Mouse (Mus musculus): ENCODE results near the gene Wdr83.
A peak's percentile ranks its signal among the peaks of the same experiment; 100 is the strongest.
"Not testable (repeated sequence)": the region's sequence is repeated elsewhere in the genome, so short reads cannot be mapped to it uniquely, and the experiment has no call there.

Gene Wdr83

DNA sequence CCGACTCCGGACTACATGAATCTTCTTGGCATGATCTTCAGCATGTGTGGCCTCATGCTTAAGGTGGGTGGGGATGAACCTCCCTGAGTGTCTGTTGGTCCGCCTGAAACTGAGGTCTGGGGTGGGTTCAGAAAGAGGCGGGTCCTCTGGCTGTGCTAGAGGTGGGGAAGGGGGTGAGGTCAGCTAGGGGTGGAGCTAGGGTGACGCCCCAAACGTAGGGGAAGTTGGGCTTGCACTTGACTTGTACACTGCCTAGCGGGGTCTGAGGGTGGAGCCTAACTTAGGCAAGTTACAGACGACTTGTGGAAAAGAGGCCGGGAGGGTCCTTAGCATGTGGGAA is at the start of gene Wdr83:
Gene Wdr83 (minus strand): TSS at position 91 of the 340 bp plus-strand sequence.
- peak; percentile 67 for DNase-seq

DNA sequence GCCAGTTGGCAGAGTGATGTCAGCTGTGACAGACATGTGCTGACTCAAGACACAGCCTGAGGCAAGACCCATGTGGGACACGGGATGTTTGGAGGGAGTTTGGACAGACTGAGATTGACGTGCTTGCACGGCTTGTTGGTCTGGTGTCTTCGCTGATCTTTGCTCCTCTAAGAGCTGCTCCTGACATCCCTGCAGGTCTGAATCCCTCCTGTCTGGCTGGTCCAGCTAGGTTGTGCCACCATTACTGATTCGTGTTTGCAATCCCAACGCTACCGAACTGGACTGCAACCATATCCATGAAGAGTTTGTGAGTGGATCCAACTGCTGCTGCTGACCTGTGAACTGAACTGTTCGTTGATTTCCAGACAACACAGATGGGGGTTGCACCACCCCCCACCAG is 42.6 kb upstream of the Wdr83 start:
- DNase-seq, result no peak

DNA sequence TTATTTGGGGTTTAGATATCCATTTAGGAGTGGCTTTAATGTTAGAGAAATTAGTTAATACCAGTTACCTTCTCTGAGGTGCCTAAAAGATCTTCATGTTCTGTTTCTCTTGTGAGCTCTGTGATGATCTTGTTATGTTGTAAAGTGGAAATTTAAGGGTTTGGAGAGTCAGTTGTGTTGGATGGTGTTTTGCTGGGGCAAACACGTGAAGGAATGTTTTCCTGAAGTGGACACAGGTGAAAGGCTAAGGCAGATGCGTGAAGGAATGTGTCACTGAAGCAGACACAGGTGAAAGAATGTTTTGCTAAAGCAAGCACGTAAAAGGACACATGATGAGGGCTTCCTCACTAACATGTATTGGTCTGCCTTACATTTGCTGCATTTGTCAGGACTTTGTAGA is 41.9 kb upstream of the Wdr83 start, which contains the start of gene Zfp791:
Gene Zfp791 (minus strand): TSS at position 101 of the 400 bp plus-strand sequence.
- DNase-seq, result no peak

DNA sequence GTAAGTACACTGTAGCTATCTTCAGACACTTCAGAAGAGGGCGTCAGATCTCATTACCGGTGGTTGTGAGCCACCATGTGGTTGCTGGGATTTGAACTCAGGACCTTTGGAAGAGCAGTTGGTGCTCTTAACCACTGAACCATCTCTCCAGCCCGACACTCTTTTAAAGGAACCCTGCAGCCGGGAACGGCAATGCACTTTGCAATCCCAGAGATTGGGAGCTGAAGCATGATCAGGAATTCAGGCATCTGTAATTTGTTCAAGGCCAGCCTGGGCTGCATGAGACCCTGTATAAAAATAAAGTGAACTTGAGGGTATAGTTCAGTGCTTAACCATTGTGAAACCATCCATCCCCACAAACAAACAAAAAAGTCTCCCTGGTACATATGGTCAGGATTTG is 39.1 kb upstream of the Wdr83 start:
- not testable (repeated sequence) for DNase-seq

DNA sequence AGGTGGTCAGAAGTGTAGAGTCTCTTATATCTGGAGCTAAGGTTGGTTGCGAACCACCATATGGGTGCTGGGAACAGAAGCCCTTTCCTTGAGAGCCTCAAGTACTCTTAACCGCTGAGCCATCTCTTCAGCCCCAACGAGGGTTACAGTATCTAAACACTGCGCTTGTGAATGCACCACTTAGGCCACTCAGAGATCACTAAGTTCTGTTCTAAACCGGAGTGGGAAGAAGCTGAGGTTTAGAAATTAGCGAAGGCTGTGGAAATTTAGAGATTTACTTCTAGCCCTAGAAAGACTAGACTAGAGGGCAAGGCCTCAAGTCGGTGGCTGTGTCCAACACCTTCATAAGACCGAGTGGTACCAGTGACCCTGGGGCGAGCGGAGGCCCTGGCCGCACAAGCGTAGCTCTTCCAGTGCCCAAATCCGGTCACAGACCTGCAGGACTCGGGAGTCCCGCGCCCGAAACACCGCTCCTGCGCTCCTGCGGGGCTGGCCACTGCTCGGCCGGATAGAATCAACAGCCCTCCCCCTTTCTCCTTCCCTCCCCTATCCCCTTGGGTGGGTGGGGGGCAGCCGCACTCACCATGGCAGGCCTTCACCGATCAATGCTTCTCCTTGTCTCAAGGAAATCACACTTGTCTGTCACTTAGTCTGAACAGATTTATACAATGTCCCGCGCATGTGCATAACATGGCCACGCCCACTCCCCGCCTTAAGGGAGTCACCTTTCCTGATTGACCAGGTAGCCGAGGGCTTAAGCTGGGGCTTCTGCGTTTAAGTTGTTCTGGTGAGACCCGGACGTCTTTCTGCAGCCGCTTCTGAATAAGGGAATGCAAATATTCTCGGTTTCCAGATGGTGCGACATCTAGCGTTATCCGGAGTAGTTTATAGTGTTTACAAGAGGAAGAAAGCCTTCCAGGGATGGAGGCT is 38.2 kb upstream of the Wdr83 start:
- peak; percentile 95 for DNase-seq

DNA sequence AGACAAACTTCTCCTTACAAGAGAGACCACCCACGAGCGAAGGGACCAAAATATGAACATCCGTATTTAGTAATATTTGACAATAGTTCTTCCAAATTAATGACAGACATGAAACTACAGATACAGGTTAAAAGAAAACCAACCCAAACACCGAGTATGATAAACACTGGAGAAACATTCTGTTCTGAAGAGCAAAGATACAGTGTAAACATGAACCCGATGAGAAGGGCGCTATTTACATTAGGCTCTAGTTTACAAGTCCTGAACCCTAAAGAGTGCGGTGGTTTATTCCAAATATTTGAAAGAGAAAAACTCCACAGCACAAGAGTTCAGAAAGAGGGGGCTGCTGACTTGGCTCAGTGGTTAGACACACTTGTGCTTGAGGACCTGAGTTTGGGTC is 35.9 kb upstream of the Wdr83 start:
- no peak for DNase-seq

DNA sequence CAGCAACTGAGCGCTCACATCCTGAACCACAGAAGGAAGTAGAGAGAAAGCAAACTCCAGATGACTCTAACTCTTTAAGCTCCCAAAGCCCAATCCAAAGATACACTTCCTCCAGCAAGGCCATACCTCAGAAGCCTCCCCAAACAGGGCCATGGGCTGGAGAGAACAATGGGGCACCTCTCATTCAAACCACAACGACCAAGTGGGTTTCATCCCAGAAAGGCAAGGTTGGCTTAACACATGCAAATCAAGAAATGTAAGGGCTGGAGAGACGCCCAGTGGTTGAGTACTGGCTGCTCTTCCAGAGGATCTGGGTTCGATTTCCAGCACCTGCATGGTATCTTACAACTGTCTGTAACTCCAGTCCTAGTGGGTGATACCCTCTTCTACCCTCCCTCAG is 34.4 kb upstream of the Wdr83 start:
- DNase-seq, result no peak

DNA sequence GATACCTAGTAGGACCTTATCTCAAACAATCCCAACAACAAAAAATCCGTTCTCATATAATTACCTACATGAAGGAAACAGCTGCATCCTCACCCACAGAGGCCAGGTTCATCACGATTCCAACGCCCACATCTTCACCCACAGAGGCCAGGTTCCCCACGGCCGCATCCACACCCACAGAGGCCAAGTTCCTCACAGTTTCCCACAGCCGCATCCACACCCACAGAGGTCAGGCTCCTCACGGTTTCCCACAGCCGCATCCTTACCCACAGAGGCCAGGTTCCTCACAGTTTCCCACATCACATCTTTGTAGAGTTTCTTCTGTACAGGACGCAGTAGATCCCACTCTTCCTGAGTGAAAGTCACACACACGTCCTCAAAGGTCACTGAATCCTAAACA is 32.1 kb upstream of the Wdr83 start:
- no peak for DNase-seq

DNA sequence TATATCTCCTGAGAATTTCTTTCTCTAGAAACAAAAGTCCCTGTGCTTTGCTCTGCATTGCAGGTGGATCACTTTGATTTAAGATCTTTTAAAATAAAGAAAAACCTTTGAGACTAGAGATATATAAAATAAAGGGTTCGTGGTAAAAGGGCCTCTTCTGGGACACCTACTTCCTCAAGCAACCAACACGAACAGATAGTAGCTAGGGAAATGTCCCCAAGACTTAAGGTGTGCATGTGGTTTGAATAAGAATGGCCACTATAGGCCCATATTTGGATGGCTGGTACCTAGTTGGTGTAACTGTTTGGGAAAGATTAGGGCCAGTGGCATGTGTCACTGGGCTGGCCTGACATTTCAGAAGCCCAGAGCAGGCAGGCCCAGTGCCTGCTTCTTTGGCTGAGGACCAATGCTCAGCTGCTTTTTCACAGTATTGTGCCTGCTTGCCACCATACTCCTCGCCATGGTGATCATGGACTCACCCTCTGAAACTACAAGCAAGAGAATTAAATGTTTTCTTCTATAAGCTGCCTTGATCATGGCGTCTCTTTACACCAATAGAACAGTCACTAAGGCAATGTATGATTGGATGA is 19.1 kb upstream of the Wdr83 start:
- DNase-seq, result no peak

DNA sequence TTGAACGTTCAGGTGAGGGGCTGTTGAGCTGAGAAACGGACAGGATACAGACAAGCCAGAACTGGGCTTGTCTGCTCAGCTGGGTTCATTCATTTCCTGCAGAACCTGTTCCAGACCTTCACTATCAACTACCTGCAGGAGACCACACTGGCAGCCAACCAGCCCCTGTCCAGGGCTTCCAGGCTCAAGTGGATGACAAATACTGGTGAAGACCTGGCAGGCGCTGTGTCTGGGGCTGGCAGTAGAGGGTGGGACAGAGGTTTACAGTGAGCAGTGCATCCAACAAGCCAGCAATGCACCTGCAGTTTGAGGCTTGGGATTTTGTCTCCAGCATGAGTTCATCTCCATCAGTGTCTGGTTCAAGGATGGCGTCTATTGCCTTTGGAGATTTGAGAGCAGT is 15.7 kb upstream of the Wdr83 start:
- DNase-seq, result no peak

DNA sequence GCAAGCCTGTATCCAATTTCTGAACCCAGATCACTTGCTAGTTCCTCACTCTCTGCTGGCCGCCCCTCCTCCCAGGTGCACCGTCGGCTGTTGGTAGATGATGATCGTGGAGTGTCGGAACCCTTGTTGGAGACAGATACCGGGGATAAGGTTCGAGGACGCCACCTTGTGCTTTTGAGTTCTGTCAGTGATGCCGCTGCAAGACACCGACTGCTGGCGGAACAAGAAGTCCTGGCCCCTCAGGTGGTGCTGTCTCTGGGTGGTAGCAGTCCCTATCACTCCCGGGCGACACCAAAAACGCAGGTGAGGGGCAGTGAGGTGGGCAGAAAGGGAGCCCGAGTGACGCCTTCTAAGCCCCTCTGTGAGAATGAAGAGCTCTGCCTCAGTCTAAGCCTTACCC is 15.1 kb upstream of the Wdr83 start:
- DNase-seq, result no peak

DNA sequence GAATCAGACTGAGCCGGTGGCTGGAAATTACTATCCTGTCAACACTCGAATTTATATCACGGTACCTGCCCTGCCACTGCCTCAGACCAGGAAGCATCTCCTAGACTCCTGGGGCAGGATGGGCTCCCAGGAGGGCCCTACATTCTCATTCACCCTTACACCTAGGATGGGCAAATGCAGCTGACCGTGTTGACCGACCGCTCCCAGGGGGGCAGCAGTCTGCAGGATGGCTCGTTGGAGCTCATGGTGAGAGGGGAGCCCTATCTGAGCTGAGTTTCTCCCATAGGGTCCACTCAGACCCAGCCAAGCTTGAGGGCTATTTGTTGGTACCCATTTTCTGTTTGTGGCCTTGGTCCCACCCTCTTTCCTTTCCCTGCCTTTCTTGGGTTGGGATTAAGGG is 14.5 kb upstream of the Wdr83 start:
- DNase-seq, result no peak

DNA sequence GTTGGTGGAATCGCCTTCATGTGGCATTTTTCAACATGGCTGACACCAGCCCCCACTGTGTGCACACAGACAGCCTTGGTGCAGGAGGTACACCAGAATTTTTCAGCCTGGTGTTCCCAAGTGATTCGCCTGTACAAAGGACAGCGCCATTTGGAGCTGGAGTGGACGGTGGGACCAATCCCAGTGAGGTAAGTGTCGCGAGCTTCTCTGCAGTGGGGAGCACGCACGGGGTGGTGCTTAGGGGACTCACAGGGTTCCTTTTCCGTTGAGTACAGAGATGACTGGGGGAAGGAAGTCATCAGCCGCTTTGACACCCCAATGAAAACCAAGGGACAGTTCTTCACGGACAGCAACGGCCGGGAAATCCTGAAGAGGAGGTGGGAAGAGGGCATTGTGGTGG is 13.9 kb upstream of the Wdr83 start:
- DNase-seq, result no peak

DNA sequence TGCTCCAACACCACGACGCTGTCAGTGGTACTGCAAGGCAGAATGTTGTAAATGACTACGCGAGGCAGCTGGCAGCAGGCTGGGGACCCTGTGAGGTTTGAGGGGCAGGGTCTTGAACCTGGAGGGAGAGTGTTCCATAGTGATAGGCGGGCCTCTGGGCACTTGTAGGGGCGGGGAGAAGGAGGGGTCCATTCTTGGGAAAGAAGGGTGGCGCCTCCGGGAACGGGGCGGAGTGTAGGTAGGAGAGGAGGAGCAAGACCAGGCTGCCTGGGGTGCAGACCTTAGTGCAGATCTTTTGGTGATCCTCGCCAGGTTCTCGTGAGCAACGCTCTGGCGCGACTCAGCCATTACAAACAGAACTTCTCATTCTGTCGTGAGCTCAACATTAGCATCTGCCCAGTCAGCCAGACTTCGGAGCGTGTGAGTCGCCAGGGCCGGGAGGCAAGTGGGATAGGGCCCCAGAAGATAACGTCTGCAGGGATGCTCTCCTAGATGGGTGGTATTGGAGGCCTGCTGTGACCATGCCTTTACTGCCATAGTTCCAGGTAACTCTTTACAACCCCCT is 10.5 kb upstream of the Wdr83 start:
- no peak for DNase-seq

DNA sequence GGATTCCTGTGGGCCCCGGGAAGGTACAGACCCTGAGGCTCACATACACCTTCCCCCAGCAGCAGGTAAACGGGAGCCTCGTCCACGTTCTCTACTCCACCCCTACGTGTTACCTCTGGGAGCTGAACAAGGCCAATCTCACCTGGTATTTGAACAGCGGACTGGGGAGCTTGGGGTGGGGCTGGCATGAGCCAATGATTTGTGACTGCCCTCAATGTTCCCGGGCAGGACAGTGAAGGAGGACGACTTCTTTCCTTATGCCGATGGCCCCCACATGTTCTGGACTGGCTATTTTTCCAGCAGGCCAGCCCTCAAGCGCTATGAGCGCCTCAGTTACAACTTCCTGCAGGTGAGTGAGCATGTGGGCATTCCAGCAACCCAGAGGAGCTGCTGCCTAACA is 9.8 kb upstream of the Wdr83 start:
- no peak for DNase-seq

DNA sequence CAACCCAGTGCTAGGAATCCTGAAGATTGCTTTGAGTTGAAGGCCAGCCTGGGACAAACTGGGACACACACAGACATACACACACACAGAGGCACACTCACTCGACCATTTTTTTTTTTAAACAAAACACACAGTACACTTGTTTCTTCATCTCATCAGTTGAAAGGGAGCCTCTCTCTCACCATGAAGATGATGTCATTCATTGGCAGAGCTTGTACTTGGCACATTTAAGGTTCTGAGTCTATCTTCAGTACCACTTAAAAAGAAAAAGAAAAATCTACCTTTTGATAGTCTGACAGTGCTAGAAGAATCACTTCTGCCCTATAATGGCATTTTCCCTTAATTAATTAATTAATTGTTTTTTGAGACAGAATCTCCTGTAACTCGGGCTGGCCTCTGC is 7.7 kb upstream of the Wdr83 start:
- no peak for DNase-seq

DNA sequence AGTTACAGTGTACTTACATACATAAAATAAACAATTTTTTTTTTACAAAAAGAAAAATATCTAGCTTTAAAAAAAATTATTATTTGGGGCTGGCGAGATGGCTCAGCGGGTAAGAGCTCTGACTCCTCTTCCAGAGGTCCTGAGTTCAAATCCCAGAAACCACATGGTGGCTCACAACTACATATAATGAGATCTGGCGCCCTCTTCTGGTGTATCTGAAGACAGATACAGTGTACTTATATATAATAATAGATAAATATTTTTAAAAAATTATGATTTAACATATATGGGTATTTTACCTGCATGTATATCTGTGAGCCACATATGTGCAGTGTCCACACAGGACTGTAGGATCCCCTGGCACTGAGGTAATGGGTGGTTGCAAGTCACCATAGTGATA is 5.1 kb upstream of the Wdr83 start:
- DNase-seq, result peak; percentile 43

DNA sequence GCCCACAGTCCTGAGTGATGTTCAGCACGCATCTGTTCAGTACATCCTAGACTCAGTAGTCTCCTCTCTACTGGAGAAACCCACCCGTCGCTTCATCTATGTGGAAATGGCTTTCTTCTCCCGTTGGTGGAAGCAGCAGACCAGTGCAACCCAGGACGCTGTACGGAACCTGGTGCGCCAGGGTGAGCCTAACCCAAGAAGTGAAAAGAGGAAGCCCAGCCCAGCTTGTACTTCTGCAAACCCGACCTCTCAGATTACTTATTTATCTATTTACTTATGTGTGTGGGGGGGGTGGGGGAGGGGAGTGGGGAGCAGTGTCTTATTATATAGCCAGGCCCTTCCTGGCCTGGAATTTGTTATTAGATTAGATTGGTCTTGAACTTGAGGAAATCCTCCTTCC is 3.5 kb upstream of the Wdr83 start:
- DNase-seq, result peak; percentile 62

DNA sequence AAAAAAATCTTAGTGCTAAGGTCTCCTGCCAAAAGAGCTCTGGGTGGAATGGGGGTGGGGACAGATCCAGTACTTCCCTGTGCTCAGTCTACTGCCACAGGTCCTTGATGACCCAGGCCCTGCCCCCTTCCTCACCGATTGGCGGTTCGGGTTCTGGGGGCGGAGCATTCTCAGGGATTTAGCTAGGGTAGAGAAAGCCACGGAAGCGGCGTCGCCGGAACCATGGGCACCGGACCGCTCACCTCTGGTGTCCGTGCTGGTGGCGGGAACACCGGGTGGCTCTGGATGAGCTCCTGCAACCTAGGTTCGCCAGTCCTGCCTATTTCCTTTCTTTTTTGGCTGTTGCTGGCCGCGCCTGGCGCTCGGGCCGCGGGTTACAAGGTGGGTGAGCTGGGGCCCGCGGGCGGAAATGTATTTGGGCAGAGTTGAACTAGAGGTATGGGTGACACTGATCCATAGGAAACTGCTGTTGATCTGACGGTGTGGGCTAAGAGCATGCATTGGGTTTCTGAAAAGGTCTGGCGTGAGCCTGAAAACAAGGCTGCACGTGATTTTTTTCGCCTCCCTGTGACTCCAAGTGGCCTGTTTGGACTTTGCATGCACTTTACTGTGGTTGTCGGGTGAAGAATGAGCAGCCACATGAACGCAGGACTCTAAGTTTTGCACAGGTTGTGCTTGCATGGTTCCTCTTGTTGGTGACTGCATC is 2.2 kb upstream of the Wdr83 start, which contains the start of gene Man2b1:
Gene Man2b1 (plus strand): TSS at position 163 of the 706 bp plus-strand sequence.
- DNase-seq, result peak; percentile 98

DNA sequence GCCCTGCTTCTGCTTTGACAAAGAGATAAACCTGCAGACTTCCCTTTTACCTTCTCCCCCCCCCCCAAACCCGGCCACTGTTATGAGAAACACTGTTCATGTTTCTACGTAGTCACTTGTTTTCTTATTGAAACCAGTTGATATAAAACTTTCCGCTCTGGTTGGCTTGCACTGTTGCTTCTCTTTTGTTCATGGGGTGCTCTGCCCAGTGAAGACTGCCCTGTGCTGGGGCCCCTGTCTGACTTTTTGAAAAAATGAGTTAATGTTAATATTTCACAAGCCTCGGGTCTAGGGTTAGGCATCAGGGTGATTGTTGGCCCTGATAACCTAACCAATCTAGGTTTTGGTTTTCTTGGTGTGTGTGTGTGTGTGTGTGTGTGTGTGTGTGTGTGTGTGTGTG is 1.1 kb upstream of the Wdr83 start:
- DNase-seq, result not testable (repeated sequence)

DNA sequence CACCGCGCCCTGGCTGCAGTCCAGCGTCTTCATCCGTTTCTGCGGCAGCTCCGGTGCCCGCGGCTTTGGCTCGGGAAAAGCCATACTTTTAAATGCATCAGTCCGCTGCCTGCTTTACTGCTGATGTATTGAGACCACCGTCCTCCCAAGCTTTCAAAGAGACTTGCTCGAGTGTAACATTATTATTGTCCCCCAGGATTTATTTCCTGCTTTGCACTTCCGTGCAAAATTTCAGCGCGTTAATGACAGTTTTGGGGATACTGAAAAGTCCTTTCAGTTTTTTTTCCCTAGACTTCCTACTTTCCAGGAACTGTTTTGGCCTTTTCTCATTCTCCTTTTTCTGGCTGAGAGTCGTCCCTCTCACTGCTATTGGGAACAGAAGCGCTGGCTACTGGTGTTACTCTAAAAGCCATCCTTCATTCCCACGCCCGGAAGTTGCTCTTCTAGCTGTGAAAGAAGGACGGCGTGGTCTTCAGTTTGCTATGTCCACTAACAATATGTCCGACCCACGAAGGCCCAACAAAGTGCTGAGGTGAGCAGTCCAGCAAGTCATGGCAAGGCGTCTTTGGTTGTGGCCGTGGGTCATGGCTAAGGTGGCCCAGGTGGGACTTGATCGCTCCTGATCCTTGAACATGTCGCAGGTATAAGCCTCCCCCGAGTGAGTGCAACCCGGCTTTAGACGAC is 432 bp downstream of the Wdr83 start, which contains the start of gene Wdr83os:
Gene Wdr83os (plus strand): TSS at position 209 of the 684 bp plus-strand sequence.
- DNase-seq, result peak; percentile 76

DNA sequence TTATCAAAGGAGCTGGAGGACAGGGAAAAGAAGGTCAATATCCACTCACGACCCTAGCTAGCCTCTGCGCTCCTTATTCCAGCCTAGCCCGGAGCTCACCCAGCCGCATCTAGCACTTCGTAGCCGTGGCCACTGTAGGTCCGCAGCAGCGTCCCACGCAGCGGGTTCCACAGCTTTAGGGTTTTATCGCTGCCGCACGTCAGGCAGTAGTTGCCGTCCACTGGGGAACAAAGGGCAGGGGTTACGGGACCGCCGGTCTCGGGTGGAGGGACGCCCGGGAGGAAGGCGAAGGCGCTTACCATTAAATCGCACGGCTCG is 933 bp downstream of the Wdr83 start:
- DNase-seq, result no peak

DNA sequence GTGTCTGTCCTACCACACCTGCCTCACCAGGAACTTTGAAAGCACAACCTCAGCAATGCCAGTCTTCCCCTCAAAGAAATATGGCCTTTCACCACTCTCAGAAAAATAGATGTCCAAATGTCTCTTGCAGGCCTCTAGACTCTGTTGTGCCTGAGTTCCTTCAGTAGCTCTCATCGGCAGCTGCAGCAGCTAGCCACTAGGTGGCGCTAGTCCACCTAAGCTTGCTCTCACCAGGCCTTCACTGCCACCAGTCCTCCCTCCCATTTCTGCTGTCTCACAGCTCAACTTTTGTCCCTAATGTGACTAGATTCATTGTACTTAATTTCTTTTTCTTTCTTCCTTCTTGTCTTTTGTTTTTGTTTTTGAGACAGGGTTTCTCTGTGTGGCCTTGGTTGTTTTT is 4.1 kb downstream of the Wdr83 start:
- peak; percentile 90 for DNase-seq

All from lung, postnatal 36 days (tissue).